Mouse (Mus musculus) intestine, postnatal 0 days (tissue): Measurements from ENCODE around the gene Ccdc73. TPM values are rescaled to one million over a fixed set of nuclear protein-coding genes. Genes with fewer than 3 reads are reported as not detected.

ENCODE experiments used
- ATAC-seq: fragments of 200-750 bp; cut with Nextera tagmentation; 2 replicates; pipeline ENCODE4 v1.8.0; 2017; ENCODE audit warnings: mild to moderate bottlenecking, moderate TSS enrichment, moderate library complexity
- H3K27ac ChIP-seq: fragments of 300-500 bp; sonication (generic); 2 replicates; pipeline ENCODE4 v1.5.1; 2014; ENCODE audit warnings: mild to moderate bottlenecking, low read depth, low read length, moderate library complexity
- H3K27me3 ChIP-seq: fragments of 300-500 bp; sonication (generic); replicated peaks from 2 replicates; pipeline ENCODE4 v1.6.1; 2014; ENCODE audit warnings: low read length, mixed read lengths; ENCODE audit not compliant: control insufficient read depth, insufficient read depth
- H3K36me3 ChIP-seq: fragments of 300-500 bp; sonication (generic); 2 replicates; pipeline ENCODE4 v1.6.1; 2014; ENCODE audit warnings: mild to moderate bottlenecking, moderate library complexity; ENCODE audit not compliant: control insufficient read depth, insufficient read depth
- H3K4me1 ChIP-seq: fragments of 300-500 bp; sonication (generic); replicated peaks from 2 replicates; pipeline ENCODE4 v1.6.1; 2014; ENCODE audit warnings: antibody characterized with exemption, low read length, mixed read lengths; ENCODE audit not compliant: control insufficient read depth, insufficient read depth
- H3K4me2 ChIP-seq: fragments of 300-500 bp; sonication (generic); replicated peaks from 2 replicates; pipeline ENCODE4 v1.6.1; 2014; ENCODE audit warnings: low read depth, mild to moderate bottlenecking, moderate library complexity
- H3K4me3 ChIP-seq: fragments of 300-500 bp; sonication (generic); 2 replicates; pipeline ENCODE4 v1.5.1; 2014; ENCODE audit warnings: low read depth, low read length
- H3K9ac ChIP-seq: fragments of 300-500 bp; sonication (generic); 2 replicates; pipeline ENCODE4 v1.6.1; 2014; ENCODE audit warnings: mild to moderate bottlenecking, low read depth, low read length
- H3K9me3 ChIP-seq: fragments of 300-500 bp; sonication (generic); 2 replicates; pipeline ENCODE4 v1.6.1; 2016; ENCODE audit warnings: mixed run types; ENCODE audit not compliant: control insufficient read depth
- CTCF ChIP-seq: sonication (generic); IDR thresholded peaks from 2 replicates; pipeline ENCODE4 v1.5.1; 2016; ENCODE audit warnings: low read depth, mild to moderate bottlenecking, control low read depth, antibody characterized with exemption, moderate library complexity
- WGBS: fragments of 180-500 bp; shearing (Covaris S2); extraction: QIAGEN DNeasy Blood & Tissue Kit; methylation state at CpG from one replicate; pipeline ENCODE4 v1.1.7; 2014; 5-methylcytosine and 5-hydroxymethylcytosine counted together
- polyA plus RNA-seq: library from polyadenylated mRNA; unstranded; fragments of >200 nt; fragmentation: Nextera tagmentation; extraction: Ambion mirVana; gene quantifications from 2 replicates; pipeline ENCODE4 v1.2.1, GENCODE M21; 2015

Gene Ccdc73
- polyA plus RNA-seq, 1 experiment from 2014 or later: 4.8 TPM

- 80% methylated on average over 7 of the region's 7 CpGs for WGBS
- H3K4me1 ChIP-seq: no peaks in the 10 kb centered on the region
- H3K4me2 ChIP-seq: no peak overlapping the region
- no peaks in the 10 kb centered on the region for H3K9me3 ChIP-seq
- no peak overlapping the region for H3K27ac ChIP-seq
- no peak for TF ChIP-seq CTCF
- H3K4me3 ChIP-seq: no peak overlapping the region
- no peaks in the 10 kb centered on the region for H3K36me3 ChIP-seq
- H3K9ac ChIP-seq: no peak overlapping the region
- ATAC-seq: no peak
- no peaks in the 10 kb centered on the region for H3K27me3 ChIP-seq
Measured at GRCm38 (mm10) chr2:105037956-105038569, 170.5 kb downstream of the Ccdc73 start.

GRCm38 (mm10) chr2:105038879-105039278 is 171.3 kb downstream of the Ccdc73 start:
- no peaks in the 10 kb centered on the region for H3K9me3 ChIP-seq
- no peak overlapping the region for H3K4me3 ChIP-seq
- H3K27ac ChIP-seq: no peak overlapping the region
- TF ChIP-seq CTCF: no peak
- H3K36me3 ChIP-seq: no peaks in the 10 kb centered on the region
- H3K9ac ChIP-seq: no peak overlapping the region
- H3K4me1 ChIP-seq: no peaks in the 10 kb centered on the region
- ATAC-seq: no peak
- no peak overlapping the region for H3K4me2 ChIP-seq
- 92% methylated on average over 5 of the region's 5 CpGs for WGBS
- no peaks in the 10 kb centered on the region for H3K27me3 ChIP-seq

GRCm38 (mm10) chr2:105040859-105041258 is 173.3 kb downstream of the Ccdc73 start:
- no peak overlapping the region for H3K4me3 ChIP-seq
- no peak overlapping the region for H3K9ac ChIP-seq
- no peaks in the 10 kb centered on the region for H3K9me3 ChIP-seq
- H3K4me2 ChIP-seq: no peak overlapping the region
- TF ChIP-seq CTCF: no peak
- H3K27me3 ChIP-seq: no peaks in the 10 kb centered on the region
- no peak for ATAC-seq
- no peaks in the 10 kb centered on the region for H3K4me1 ChIP-seq
- H3K36me3 ChIP-seq: no peaks in the 10 kb centered on the region
- H3K27ac ChIP-seq: no peak overlapping the region
- 67% methylated on average over 4 of the region's 4 CpGs for WGBS

- 49% methylated on average over 4 of the region's 4 CpGs for WGBS
- ATAC-seq: no peak
- Histone ChIP-seq H3K9ac (no peak overlapping the region), H3K36me3 (no peaks in the 10 kb centered on the region), H3K9me3 (no peaks in the 10 kb centered on the region), H3K4me1 (no peaks in the 10 kb centered on the region), H3K4me2 (no peak overlapping the region), H3K27ac (no peak overlapping the region), H3K27me3 (no peaks in the 10 kb centered on the region), H3K4me3 (no peak overlapping the region)
- no peak for TF ChIP-seq CTCF
Measured at GRCm38 (mm10) chr2:105043152-105043551, 175.5 kb downstream of the Ccdc73 start.

- no peak for TF ChIP-seq CTCF
- no peak overlapping the region for H3K9ac ChIP-seq
- no peak for ATAC-seq
- H3K27me3 ChIP-seq: no peaks in the 10 kb centered on the region
- no peaks in the 10 kb centered on the region for H3K9me3 ChIP-seq
- WGBS: 70% methylated on average over 1 of the region's 1 CpGs
- no peak overlapping the region for H3K27ac ChIP-seq
- no peak overlapping the region for H3K4me3 ChIP-seq
- no peak overlapping the region for H3K4me2 ChIP-seq
- no peaks in the 10 kb centered on the region for H3K36me3 ChIP-seq
- H3K4me1 ChIP-seq: no peaks in the 10 kb centered on the region
Measured at GRCm38 (mm10) chr2:105048301-105048700, 180.7 kb downstream of the Ccdc73 start.

- 25% methylated on average over 1 of the region's 1 CpGs for WGBS
Measured at GRCm38 (mm10) chr2:105055529-105055928, 187.9 kb downstream of the Ccdc73 start.

More at GRCm38 (mm10) chr2:105055529-105055928, 187.9 kb downstream of the Ccdc73 start:
- no peaks in the 10 kb centered on the region for H3K27me3 ChIP-seq
- ATAC-seq: peak; percentile 66
- H3K4me3 ChIP-seq: no peak overlapping the region
- H3K4me2 ChIP-seq: no peak overlapping the region
- H3K9ac ChIP-seq: no peak overlapping the region
- H3K9me3 ChIP-seq: no peaks in the 10 kb centered on the region
- H3K36me3 ChIP-seq: no peaks in the 10 kb centered on the region
- H3K4me1 ChIP-seq: no peaks in the 10 kb centered on the region
- H3K27ac ChIP-seq: no peak overlapping the region
- no peak for TF ChIP-seq CTCF
